Mouse (Mus musculus) urinary bladder, postnatal 4 days (tissue): ENCODE results near the gene Ppp1r13b.

Experiments
- DNase-seq, 2 experiments: peaks; one replicate each; pipeline ENCODE4 v3.0.0; 2021 to 2022; ENCODE audit warnings: low spot score in 2 of 2

Gene Ppp1r13b

GRCm38 (mm10) chr12:111916514-111917217, 8.8 kb upstream of the Ppp1r13b start:
- no peak for DNase-seq

GRCm38 (mm10) chr12:111915781-111916180, 7.9 kb upstream of the Ppp1r13b start:
- DNase-seq: no peak

GRCm38 (mm10) chr12:111914031-111914430, 6.1 kb upstream of the Ppp1r13b start:
- DNase-seq: no peak

GRCm38 (mm10) chr12:111912802-111913201, 4.9 kb upstream of the Ppp1r13b start:
- no peak for DNase-seq

GRCm38 (mm10) chr12:111911796-111912195, 3.9 kb upstream of the Ppp1r13b start:
- DNase-seq: no peak

GRCm38 (mm10) chr12:111911171-111911760, 3.4 kb upstream of the Ppp1r13b start:
- DNase-seq: no peak

- no peak for DNase-seq
These were observed 1.2 kb upstream of the Ppp1r13b start for GRCm38 (mm10) chr12:111908997-111909550.

GRCm38 (mm10) chr12:111907421-111907891, 454 bp downstream of the Ppp1r13b start:
- DNase-seq: peak; percentile 44 to 65

- no peak for DNase-seq
These were observed 1.5 kb downstream of the Ppp1r13b start for GRCm38 (mm10) chr12:111906309-111906875.

GRCm38 (mm10) chr12:111902488-111902887, 5.4 kb downstream of the Ppp1r13b start:
- DNase-seq: no peak

GRCm38 (mm10) chr12:111901105-111901875, 6.6 kb downstream of the Ppp1r13b start:
- no peak for DNase-seq

GRCm38 (mm10) chr12:111899646-111900045, 8.3 kb downstream of the Ppp1r13b start:
- DNase-seq: no peak

- DNase-seq: no peak
These were observed 9.2 kb downstream of the Ppp1r13b start for GRCm38 (mm10) chr12:111898686-111899085.

GRCm38 (mm10) chr12:111896908-111897661, 10.8 kb downstream of the Ppp1r13b start:
- no peak for DNase-seq

GRCm38 (mm10) chr12:111894082-111894481, 13.8 kb downstream of the Ppp1r13b start:
- peak in 1 of 2 experiments; percentile 38 for DNase-seq

- DNase-seq: no peak
These were observed 14.9 kb downstream of the Ppp1r13b start for GRCm38 (mm10) chr12:111892981-111893380.

- no peak for DNase-seq
These were observed 16.1 kb downstream of the Ppp1r13b start for GRCm38 (mm10) chr12:111891800-111892199.

GRCm38 (mm10) chr12:111889251-111889650, 18.7 kb downstream of the Ppp1r13b start:
- no peak for DNase-seq

GRCm38 (mm10) chr12:111888303-111888864, 19.5 kb downstream of the Ppp1r13b start:
- no peak for DNase-seq

GRCm38 (mm10) chr12:111887005-111887404, 20.9 kb downstream of the Ppp1r13b start:
- DNase-seq: no peak

GRCm38 (mm10) chr12:111882852-111883251, 25.1 kb downstream of the Ppp1r13b start:
- no peak for DNase-seq
